ENCODE assay signal across 13 mouse cellular contexts in genomic region chr8:79501238-79501637, GRCm38 (mm10).
A peak's percentile ranks its signal among the peaks of the same experiment; 100 is the strongest.
DNase-seq lines count a peak whose midpoint lies in the region; ATAC-seq lines count a peak whose summit lies in the region.
"Had no signal": no experiment of that assay in that cellular context is flagged by ENCODE, and none has a peak within 500 bp of the region (broad histone marks: within the 10 kb centered on the region; RNA-seq: fewer than 3 reads in every experiment).

No protein-coding gene starts in this region.

- H3K9ac ChIP-seq in kidney, embryonic 15.5 days = no peak overlapping the region
- no peak overlapping the region for H3K9ac ChIP-seq in neural tube, embryonic 15.5 days (replicated peaks)
- H3K9ac ChIP-seq: forebrain, embryonic 15.5 days; hindbrain, embryonic 12.5 days; liver, embryonic 14.5 days had no signal

- no peaks in the 10 kb centered on the region for H3K9me3 ChIP-seq in kidney, embryonic 15.5 days (replicated peaks)
- no peaks in the 10 kb centered on the region for H3K9me3 ChIP-seq in neural tube, embryonic 15.5 days (replicated peaks)
- H3K9me3 ChIP-seq: forebrain, embryonic 15.5 days; hindbrain, embryonic 12.5 days had no signal

- no peak for ATAC-seq in kidney, embryonic 15.5 days (replicated peaks; ENCODE audit: low FRiP score)
- ATAC-seq in neural tube, embryonic 15.5 days (ENCODE audit: low FRiP score) = no peak
- ATAC-seq: forebrain, embryonic 15.5 days had no signal

- no peaks in the 10 kb centered on the region for H3K36me3 ChIP-seq in kidney, embryonic 15.5 days
- no peaks in the 10 kb centered on the region for H3K36me3 ChIP-seq in neural tube, embryonic 15.5 days
- H3K36me3 ChIP-seq: forebrain, embryonic 15.5 days; hindbrain, embryonic 12.5 days had no signal

- no peaks in the 10 kb centered on the region for H3K27me3 ChIP-seq in kidney, embryonic 15.5 days
- no peaks in the 10 kb centered on the region for H3K27me3 ChIP-seq in neural tube, embryonic 15.5 days (replicated peaks)
- H3K27me3 ChIP-seq: forebrain, embryonic 15.5 days; hindbrain, embryonic 12.5 days had no signal

- intact Hi-C loops in left cerebral cortex, postnatal 4 days (cut with DNase I) = no loop called here

- H3K27ac ChIP-seq in kidney, embryonic 15.5 days = no peak overlapping the region
- H3K27ac ChIP-seq in neural tube, embryonic 15.5 days (replicated peaks) = no peak overlapping the region
- H3K27ac ChIP-seq: forebrain, embryonic 15.5 days; hindbrain, embryonic 12.5 days; liver, embryonic 14.5 days had no signal

- H3K4me2 ChIP-seq in kidney, embryonic 15.5 days = no peak overlapping the region
- no peak overlapping the region for H3K4me2 ChIP-seq in neural tube, embryonic 15.5 days
- H3K4me2 ChIP-seq: forebrain, embryonic 15.5 days; hindbrain, embryonic 12.5 days had no signal

- H3K4me1 ChIP-seq in kidney, embryonic 15.5 days = peaks cover 15% of the 10 kb centered on the region
- H3K4me1 ChIP-seq in neural tube, embryonic 15.5 days = no peaks in the 10 kb centered on the region
- H3K4me1 ChIP-seq: forebrain, embryonic 15.5 days; hindbrain, embryonic 12.5 days had no signal

- DNase-seq in kidney, adult 18-20 months = peak; percentile 20
- peak; percentile 87 for DNase-seq in heart, adult 8-10 months (ENCODE audit: low spot score)
- DNase-seq in kidney, adult 8-10 months = peak; percentile 42 to 43
- DNase-seq in lung, postnatal 36 days = peak; percentile 78
- no peak for DNase-seq in layer of hippocampus, adult 8-10 months (ENCODE audit: low spot score in 2 of 2)
- DNase-seq in left cerebral cortex, postnatal 4 days = no peak
- DNase-seq: cerebellum, adult 11-12 months; midbrain, embryonic 14.5 days had no signal

- WGBS in kidney, embryonic 15.5 days = 69% methylated on average over 11 of the region's 11 CpGs
- WGBS in neural tube, embryonic 15.5 days = 88% methylated on average over 11 of the region's 11 CpGs

- no peak overlapping the region for H3K4me3 ChIP-seq in kidney, embryonic 15.5 days (replicated peaks)
- no peak overlapping the region for H3K4me3 ChIP-seq in neural tube, embryonic 15.5 days (replicated peaks)
- H3K4me3 ChIP-seq: forebrain, embryonic 15.5 days; hindbrain, embryonic 12.5 days had no signal

Comparison
In these comparisons a context has a peak if more than half of its experiments do, and no peak if none do; other contexts are left out.
1. DNase-seq: peak in kidney, adult 18-20 months (single experiment), heart, adult 8-10 months (single experiment), kidney, adult 8-10 months (2 of 2) and lung, postnatal 36 days (single experiment); none in layer of hippocampus, adult 8-10 months (0 of 2) and left cerebral cortex, postnatal 4 days (single experiment).